Mouse (Mus musculus) intestine, embryonic 15.5 days (tissue): ENCODE data around the gene Eif4enif1. TPM values are rescaled to one million over a fixed set of nuclear protein-coding genes. Genes with fewer than 3 reads are reported as not detected.

ENCODE experiments used
- polyA plus RNA-seq: library from polyadenylated mRNA; unstranded; fragments of >200 nt; fragmentation: Nextera tagmentation; extraction: Ambion mirVana; gene quantifications from 2 replicates; pipeline ENCODE4 v1.2.1, GENCODE M21; 2015

Eif4enif1 gene
- polyA plus RNA-seq, 1 experiment from 2014 or later: 40.0 TPM

Other genes starting within 250 kb of the Eif4enif1 start
- 12.3 and 13.0 TPM in 2 replicates for gene Sfi1, start 8.9 kb upstream of the Eif4enif1 start, polyA plus RNA-seq
- gene Drg1, start 64.0 kb downstream of the Eif4enif1 start, polyA plus RNA-seq: 209 and 211 TPM in 2 replicates
- gene Patz1, start 86.5 kb downstream of the Eif4enif1 start, polyA plus RNA-seq: 34.2 and 36.1 TPM in 2 replicates
- 8.5 and 8.7 TPM in 2 replicates for gene Pik3ip1, start 128.0 kb downstream of the Eif4enif1 start, polyA plus RNA-seq
- gene Limk2, start 206.8 kb downstream of the Eif4enif1 start, polyA plus RNA-seq: 60.1 and 64.0 TPM in 2 replicates
- 31.1 and 31.2 TPM in 2 replicates for gene Rnf185, start 250.0 kb downstream of the Eif4enif1 start, polyA plus RNA-seq